Mouse (Mus musculus) ES-E14 (cell line): ENCODE measurements around the gene H2al1m.
"Not testable (repeated sequence)": the region's sequence is repeated elsewhere in the genome, so short reads cannot be mapped to it uniquely, and the experiment has no call there.

Experiments used
- CHD2 ChIP-seq: IDR thresholded peaks from 2 replicates; pipeline ENCODE4 v1.6.1; 2014; ENCODE audit warnings: mild to moderate bottlenecking, low read depth, low read length, inconsistent platforms
- ZNF384 ChIP-seq: IDR thresholded peaks from 2 replicates; pipeline ENCODE4 v1.6.1; 2012; ENCODE audit warnings: low read depth, low read length, inconsistent platforms

DNA sequence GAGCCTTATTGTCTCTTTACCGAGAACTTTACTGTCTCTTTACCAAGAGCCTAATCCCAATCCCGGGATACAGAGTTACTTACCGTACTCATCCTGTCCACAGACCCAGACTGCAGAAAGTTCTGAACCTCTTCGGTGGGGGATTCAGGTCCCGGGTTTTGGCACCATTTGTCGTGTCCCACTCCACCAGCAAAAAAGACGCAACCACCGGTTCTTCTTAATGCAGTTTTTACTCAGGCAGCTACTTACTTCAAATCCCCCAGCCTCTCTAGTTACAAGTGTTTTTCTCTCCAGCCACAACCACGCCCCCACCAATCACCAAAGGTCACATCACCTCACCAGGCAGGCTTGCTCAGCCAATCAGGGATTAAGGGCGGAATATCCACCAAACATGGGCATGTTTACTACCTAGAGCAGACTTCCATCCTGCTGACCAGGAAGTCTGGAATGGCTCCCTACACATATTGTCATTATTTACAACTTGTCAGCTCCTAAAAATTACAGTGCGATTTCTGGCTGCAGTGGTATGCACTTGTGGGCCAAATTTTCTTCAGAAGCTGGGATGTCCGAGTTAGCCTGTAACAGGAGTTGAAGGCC, 48.9 kb downstream of the H2al1m start:
- TF ChIP-seq CHD2, ZNF384: not testable (repeated sequence)
